Mouse (Mus musculus) lung, adult 2 months (tissue): ENCODE measurements at regions not wholly inside any gene's neighbourhood (a gene's known extent, or its start where the extent isn't known, plus 50 kb on each side); places are given as distances from the start of the nearest gene placed in this dataset.

ENCODE experiments used
- CTCF ChIP-seq: fragments of 200-500 bp; IDR thresholded peaks from 2 replicates; pipeline ENCODE4 v1.5.1; 2011; ENCODE audit warnings: mild to moderate bottlenecking, low read length, control low read depth; ENCODE audit not compliant: insufficient read depth
- POLR2A ChIP-seq: fragments of 200-500 bp; IDR thresholded peaks from 2 replicates; pipeline ENCODE4 v1.6.1; 2011; ENCODE audit warnings: low read depth, mild to moderate bottlenecking, control low read depth, low read length, borderline replicate concordance; ENCODE audit errors: extremely low read depth

GRCm38 (mm10) chr11:117062772-117063499 is 52.0 kb upstream of the Sec14l1 start:
- no peak for TF ChIP-seq POLR2A
- TF ChIP-seq CTCF: no peak
